Mouse (Mus musculus): ENCODE results near the gene Evpl.
"Not testable (repeated sequence)": the region's sequence is repeated elsewhere in the genome, so short reads cannot be mapped to it uniquely, and the experiment has no call there.

Evpl gene

DNA sequence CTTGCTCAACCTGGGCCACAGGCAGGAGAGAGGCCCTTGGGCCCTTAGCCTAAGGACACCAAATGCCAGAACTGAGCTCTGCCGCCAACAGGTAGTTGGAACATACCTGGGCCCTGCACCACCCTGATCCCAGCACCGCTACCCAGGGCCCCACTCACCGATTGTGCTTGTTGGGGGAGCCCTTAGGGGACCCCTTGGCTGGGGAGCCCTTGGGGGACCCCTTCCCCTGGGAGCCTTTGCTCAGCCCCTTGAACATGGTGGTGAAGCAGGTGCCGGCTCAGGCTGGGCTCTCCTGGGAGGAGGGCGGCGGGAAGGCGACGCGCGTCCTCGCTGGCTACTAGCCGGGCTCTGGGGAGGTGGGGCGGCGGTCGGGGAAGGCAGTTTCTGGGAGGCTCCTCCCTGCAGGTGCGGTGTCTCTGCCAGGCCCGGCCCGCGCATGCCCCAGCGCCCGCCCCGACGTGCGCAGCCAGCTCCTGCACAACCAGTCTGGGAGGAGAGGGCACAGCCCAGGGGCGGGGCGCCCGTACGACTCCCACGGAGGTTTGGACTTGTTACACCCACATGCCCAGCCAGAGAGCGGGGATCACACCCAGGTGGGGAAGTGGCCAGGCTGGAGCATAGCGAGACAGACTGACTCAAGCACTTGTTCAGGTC, at the start of gene Evpl:
Evpl (minus strand) TSS at position 336 of the 654 bp plus-strand sequence.
- DNase-seq (ENCODE audit: low spot score): peak; percentile 71

DNA sequence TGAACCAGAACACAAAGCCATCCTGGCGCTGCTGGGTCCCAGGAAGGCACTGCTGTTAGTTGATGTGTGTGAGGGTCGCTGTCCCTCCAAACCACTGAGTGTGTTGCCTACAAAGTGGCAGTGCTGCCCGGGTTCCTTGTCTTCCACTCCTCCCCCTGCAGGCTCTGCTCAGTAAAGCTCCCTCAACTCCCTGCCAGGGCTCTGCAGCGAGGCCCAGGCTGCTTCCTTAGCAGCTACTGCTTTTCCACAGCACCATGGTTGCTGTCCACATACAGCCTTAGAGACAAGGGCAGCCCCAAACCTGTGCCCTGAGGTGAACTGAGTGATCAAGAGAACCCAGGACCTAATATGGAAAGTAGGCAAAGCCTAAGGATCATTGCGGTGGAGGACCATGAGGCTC, 49.5 kb upstream of the Evpl start:
- DNase-seq (ENCODE audit: low spot score): no peak

DNA sequence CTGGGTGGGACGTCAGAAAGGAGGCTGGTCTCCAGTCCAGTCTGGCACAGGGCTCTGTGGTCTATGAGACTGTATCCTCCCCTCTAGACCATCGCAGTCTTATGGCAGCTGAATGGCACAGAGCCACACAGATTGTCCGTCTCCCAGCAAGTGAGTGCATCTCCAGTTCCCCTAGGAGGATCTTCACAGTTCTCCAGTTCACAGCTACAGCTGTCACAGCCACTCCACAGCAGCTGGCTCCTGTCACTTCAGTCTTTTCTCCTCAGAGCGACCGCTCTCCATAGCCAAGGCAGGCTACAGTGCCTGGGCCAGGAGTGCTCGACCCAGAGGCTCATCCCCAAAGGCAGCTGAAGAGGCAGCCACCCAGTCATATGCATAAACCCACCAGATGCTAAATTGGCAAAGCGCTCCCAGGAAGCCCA, 47.9 kb upstream of the Evpl start:
- DNase-seq (ENCODE audit: low spot score): no peak

DNA sequence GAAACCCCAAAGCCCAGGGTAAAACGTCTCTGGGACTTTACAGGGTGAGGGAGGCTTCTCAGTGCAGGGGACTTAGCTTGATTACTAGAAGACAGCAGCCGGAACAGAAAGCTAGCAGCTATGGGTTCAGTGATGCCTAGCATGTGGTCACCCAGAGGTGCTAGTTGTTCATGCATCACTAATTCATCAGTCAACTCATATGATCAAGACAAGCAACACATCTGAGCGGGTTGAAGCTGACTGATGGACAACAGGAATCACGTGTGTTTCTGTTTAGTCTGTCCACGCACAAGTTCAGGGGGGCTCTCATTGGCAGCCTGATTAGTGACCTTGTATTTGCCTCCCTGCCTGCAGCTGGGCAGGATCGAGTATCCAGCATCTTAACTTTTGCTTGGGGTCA, 46.1 kb upstream of the Evpl start:
- no peak for DNase-seq (ENCODE audit: low spot score)

DNA sequence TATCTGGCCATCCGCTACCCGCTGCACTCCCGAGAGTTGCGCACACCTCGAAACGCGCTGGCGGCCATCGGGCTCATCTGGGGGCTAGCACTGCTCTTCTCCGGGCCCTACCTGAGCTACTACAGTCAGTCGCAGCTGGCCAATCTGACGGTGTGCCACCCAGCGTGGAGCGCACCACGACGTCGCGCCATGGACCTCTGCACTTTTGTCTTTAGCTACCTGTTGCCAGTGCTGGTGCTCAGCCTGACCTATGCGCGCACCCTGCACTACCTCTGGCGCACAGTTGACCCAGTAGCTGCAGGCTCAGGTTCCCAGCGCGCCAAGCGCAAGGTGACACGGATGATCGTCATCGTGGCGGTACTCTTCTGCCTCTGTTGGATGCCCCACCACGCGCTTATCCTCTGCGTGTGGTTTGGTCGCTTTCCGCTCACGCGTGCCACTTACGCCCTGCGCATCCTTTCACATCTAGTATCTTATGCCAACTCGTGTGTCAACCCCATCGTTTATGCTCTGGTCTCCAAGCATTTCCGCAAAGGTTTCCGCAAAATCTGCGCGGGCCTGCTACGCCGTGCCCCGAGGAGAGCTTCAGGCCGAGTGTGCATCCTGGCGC, 45.1 kb upstream of the Evpl start:
- DNase-seq (ENCODE audit: low spot score): no peak

DNA sequence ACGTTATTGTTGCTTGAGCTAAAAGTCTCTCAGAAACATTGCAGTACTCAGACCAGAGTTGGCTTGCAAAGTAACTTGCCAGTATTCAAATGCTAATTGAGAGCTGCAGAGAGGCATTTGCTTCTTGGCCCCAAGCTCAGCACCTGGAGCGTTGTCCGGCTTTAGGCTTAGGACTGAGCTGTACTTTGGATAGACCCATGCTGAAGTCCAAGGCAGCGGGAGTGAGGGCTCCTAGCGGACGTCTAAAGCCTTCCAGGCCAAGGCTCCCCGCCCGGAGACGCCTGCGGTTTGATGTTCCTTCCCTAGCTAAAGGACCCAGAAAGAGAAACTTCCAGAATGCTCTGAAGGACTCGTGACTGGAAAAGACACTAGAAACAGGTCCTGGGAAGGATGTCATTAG, 44.2 kb upstream of the Evpl start:
- DNase-seq (ENCODE audit: low spot score): no peak

DNA sequence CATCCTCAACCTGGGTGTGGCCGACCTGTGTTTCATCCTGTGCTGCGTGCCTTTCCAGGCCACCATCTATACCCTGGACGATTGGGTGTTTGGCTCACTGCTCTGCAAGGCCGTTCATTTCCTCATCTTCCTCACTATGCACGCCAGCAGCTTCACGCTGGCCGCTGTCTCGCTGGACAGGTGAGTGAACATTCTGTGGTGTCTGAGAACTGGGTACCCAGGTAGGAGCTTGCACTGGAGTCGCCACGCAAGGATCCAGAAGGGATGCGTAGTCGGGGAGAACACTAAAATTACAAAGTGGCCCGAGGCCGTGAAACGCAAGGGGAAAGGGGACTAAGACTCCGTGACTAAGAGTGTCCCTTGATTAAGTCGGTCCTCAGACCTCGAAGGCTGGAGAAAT, 43.8 kb upstream of the Evpl start:
- DNase-seq (ENCODE audit: low spot score): no peak

- no peak for DNase-seq (ENCODE audit: low spot score)
These were observed 43.1 kb upstream of the Evpl start, which contains the start of gene Galr2 for GRCm38 (mm10) chr11:116280751-116281663. Galr2 (plus strand) TSS chr11:116280939.

GRCm38 (mm10) chr11:116277184-116277583, 39.3 kb upstream of the Evpl start:
- not testable (repeated sequence) for DNase-seq (ENCODE audit: low spot score)

GRCm38 (mm10) chr11:116274045-116274666, 36.3 kb upstream of the Evpl start, which contains the start of gene Srp68:
Srp68 (minus strand) TSS chr11:116274217.
- DNase-seq (ENCODE audit: low spot score): peak; percentile 87

DNA sequence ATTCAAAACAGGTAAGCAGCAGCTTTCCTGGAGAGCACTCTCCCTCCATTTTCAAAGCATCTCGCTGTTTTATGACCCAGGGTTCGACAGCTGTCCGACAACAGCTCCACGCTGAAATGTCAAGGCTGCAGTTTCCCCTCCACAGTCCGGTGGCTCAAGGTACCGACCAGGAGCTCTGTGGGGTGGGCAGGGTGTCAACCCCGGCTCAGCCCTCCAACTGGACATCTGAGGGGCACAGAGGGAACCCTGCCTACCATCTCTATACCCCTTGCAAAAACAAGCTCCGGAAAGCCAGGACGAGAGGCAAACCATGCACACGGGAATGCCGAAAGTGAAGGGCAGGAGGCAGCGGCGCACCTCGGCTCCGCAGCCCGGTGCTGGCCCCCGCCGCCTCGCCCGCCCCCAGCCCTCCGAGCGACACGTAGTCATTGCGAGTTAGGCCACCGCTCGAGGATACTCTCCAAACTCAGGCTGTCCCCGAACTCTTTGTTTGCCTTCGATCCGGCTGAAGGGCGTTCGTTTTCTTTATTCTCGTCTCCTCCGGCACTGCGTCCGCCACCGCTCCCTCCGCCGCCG, 35.7 kb upstream of the Evpl start:
- DNase-seq (ENCODE audit: low spot score): no peak

- no peak for DNase-seq (ENCODE audit: low spot score)
These were observed 35.0 kb upstream of the Evpl start for GRCm38 (mm10) chr11:116272589-116273468.

- no peak for DNase-seq (ENCODE audit: low spot score)
These were observed 31.7 kb upstream of the Evpl start for GRCm38 (mm10) chr11:116269560-116269959.

GRCm38 (mm10) chr11:116268313-116268712, 30.4 kb upstream of the Evpl start:
- DNase-seq (ENCODE audit: low spot score): no peak

GRCm38 (mm10) chr11:116267637-116268036, 29.8 kb upstream of the Evpl start:
- no peak for DNase-seq (ENCODE audit: low spot score)

DNA sequence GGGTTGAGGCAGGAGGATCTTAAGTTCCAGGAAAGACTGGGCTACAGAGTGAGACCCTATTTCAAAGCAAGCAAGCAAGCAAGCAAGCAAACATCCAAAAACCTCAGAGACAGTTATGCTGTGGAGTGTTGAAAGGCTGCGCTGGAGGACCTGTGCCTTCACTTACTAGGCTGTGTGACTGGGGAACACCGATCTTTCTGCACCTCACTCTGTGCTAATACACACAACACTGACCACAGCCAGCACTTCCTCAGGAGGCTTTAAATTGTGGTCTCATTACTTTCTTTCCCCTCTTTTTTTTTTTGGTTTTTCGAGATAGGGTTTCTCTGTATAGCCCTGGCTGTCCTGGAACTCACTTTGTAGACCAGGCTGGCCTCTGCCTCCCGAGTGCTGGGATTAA, 28.0 kb upstream of the Evpl start:
- DNase-seq (ENCODE audit: low spot score): no peak

GRCm38 (mm10) chr11:116265352-116265751, 27.5 kb upstream of the Evpl start:
- no peak for DNase-seq (ENCODE audit: low spot score)

DNA sequence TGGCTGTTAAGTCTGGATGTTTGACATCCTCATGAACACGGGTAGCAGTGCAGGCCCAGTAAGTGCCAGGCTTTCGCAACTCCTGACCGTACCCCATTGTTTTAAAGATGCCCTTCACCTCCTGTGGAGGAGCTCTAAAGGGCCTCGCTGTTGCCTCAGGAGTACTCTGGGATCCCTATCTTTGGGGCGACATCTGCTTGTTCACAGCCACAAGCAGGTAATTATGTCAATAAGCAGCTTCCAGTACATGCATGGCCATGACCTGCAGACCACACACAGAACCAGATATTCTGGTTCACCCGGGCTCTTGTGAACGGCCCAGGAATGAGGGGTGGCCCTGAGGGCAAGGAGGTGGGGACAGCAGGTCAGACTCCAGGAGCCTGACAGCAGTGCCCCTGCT, 22.4 kb upstream of the Evpl start:
- no peak for DNase-seq (ENCODE audit: low spot score)

DNA sequence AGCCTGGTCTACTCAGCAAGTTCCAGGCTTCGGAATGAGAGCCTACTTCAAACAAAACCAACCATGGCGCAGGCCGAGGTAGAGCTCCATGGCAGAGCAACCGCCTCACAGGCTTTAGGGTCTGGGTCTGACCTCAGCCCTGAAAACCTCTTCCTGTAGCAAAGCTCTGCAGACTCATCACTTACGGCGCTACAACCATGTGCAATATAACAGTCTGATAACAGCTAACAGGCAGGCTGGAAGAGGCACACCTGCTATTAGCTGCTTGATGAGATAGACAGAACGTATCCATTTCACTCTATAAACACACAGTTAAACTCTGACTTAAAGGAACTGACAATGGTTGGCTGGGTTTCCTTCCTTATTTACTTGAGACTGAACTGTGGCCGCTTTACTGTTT, 21.6 kb upstream of the Evpl start:
- no peak for DNase-seq (ENCODE audit: low spot score)

- no peak for DNase-seq (ENCODE audit: low spot score)
These were observed 18.3 kb upstream of the Evpl start for GRCm38 (mm10) chr11:116255982-116256675.

Data from ovary, adult 18-20 months (tissue).